ENCODE assay signal across 26 mouse cellular contexts in genomic region chr19:44918171-44918570, GRCm38 (mm10).
"Had no signal": no experiment of that assay in that cellular context is flagged by ENCODE, and none has a peak within 500 bp of the region (broad histone marks: within the 10 kb centered on the region; RNA-seq: fewer than 3 reads in every experiment).

No protein-coding gene starts in this region.

- ATAC-seq: hindbrain, embryonic 16.5 days; inflammation-experienced regulatory T-cells, adult 6 months; intestine, embryonic 15.5 days; intestine, postnatal 0 days had no signal

- H3K27me3 ChIP-seq: heart, embryonic 12.5 days; hindbrain, embryonic 12.5 days; intestine, embryonic 15.5 days; limb, embryonic 13.5 days; liver, embryonic 15.5 days had no signal

- H3K4me3 ChIP-seq: gastrocnemius, adult 2 months; heart, adult 2 months; heart, embryonic 12.5 days; hindbrain, embryonic 10.5 days; hindbrain, embryonic 12.5 days; intestine, embryonic 15.5 days; layer of hippocampus, adult 2 months; left cerebral cortex, adult 2 months; liver, embryonic 13.5 days; liver, embryonic 15.5 days had no signal

- H3K27ac ChIP-seq: gastrocnemius, adult 2 months; heart, adult 2 months; hindbrain, embryonic 10.5 days; hindbrain, embryonic 12.5 days; hindbrain, embryonic 14.5 days; intestine, embryonic 15.5 days; layer of hippocampus, adult 2 months; left cerebral cortex, adult 2 months; limb, embryonic 13.5 days; liver, embryonic 13.5 days; liver, embryonic 15.5 days had no signal

- H3K36me3 ChIP-seq: heart, embryonic 12.5 days; hindbrain, embryonic 10.5 days; hindbrain, embryonic 12.5 days; intestine, embryonic 15.5 days; limb, embryonic 13.5 days; liver, embryonic 13.5 days; liver, embryonic 15.5 days had no signal

- H3K4me2 ChIP-seq: heart, embryonic 12.5 days; hindbrain, embryonic 12.5 days; hindbrain, embryonic 14.5 days; intestine, embryonic 15.5 days; limb, embryonic 13.5 days; liver, embryonic 11.5 days; liver, embryonic 13.5 days; liver, embryonic 15.5 days had no signal

- DNase-seq: gastrocnemius, adult 2 months; gastrocnemius, postnatal 10 days; gastrocnemius, postnatal 25 days; heart, adult 2 months; heart, postnatal 14 days; heart, postnatal 4 days; kidney, adult 18-20 months; kidney, adult 8-10 months; kidney, postnatal 10 days; kidney, postnatal 25 days; kidney, postnatal 4 days; liver; liver, embryonic 13.5 days had no signal

- H3K4me1 ChIP-seq: liver, embryonic 13.5 days; liver, embryonic 15.5 days had no signal

- H3K9me3 ChIP-seq: hindbrain, embryonic 10.5 days; hindbrain, embryonic 12.5 days; intestine, embryonic 15.5 days; limb, embryonic 13.5 days; liver, embryonic 13.5 days; liver, embryonic 15.5 days had no signal

- H3K9ac ChIP-seq: heart, embryonic 12.5 days; hindbrain, embryonic 12.5 days; hindbrain, embryonic 14.5 days; intestine, embryonic 15.5 days; limb, embryonic 13.5 days; liver, embryonic 13.5 days; liver, embryonic 15.5 days had no signal
